Mouse (Mus musculus): ENCODE measurements around the gene Vmac. TPM values are rescaled to one million over a fixed set of nuclear protein-coding genes. Genes with fewer than 3 reads are reported as not detected.

Vmac gene
- polyA plus RNA-seq, 1 experiment from 2014 or later: 15.5 TPM

DNA sequence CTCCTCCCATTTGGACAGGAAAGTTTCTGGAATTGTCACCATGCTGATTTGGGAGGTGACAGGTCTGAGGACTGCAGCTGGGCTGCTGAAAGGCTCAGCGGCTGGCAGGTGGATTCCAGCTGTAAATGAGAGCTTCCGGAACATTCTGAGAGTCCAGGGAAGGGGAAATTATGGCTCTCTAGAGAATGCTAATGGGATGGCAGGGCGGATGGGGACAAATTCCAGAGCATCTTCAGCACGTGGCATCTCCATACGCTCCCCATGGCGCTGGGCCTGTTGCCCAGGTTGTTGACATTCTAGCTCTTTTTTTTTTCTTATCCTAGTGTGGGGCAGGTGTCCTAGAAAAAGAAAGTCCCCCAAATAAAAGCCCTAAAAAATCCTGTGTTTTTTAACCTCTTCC, 11.3 kb upstream of the Vmac start:
- no peak overlapping the region for H3K9ac ChIP-seq
- 51% methylated on average over 6 of the region's 6 CpGs for WGBS
- 0 out of 2 replicates have a peak, but pooled peaks cover 3% of the 10 kb centered on the region for H3K36me3 ChIP-seq (replicated peaks)
- H3K9me3 ChIP-seq: no peaks in the 10 kb centered on the region
- no peaks in the 10 kb centered on the region for H3K27me3 ChIP-seq (replicated peaks)
- H3K27ac ChIP-seq: no peak overlapping the region
- H3K4me2 ChIP-seq: no peak overlapping the region
- no peaks in the 10 kb centered on the region for H3K4me1 ChIP-seq
- H3K4me3 ChIP-seq: no peak overlapping the region
- no peak for ATAC-seq (replicated peaks)

DNA sequence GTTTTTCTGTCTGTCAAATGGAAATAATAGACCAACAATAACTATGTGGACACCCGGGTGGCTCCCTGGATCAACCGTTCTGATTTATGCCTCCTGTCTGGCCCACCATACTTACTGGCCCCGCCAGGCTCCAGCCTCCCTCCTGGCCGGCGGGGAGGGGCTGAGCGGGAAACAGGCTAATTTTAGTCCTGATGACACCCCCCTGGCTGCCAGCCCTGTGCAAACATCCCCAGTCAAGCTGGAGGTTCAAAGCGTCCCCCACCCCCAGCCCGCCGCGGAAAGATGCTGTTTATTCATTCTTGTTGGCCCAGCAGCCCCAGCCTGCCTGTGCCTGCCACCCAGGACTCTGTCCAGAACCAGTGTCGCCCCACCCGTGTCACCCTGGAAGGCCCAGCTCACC, 10.3 kb upstream of the Vmac start:
- no peaks in the 10 kb centered on the region for H3K4me1 ChIP-seq
- no peak overlapping the region for H3K4me2 ChIP-seq
- H3K9me3 ChIP-seq: no peaks in the 10 kb centered on the region
- ATAC-seq (replicated peaks): no peak
- 0 out of 2 replicates have a peak, but pooled peaks cover 10% of the 10 kb centered on the region for H3K36me3 ChIP-seq (replicated peaks)
- H3K27me3 ChIP-seq (replicated peaks): no peaks in the 10 kb centered on the region
- 48% methylated on average over 12 of the region's 12 CpGs for WGBS
- no peak overlapping the region for H3K4me3 ChIP-seq
- H3K27ac ChIP-seq: no peak overlapping the region
- no peak overlapping the region for H3K9ac ChIP-seq

DNA sequence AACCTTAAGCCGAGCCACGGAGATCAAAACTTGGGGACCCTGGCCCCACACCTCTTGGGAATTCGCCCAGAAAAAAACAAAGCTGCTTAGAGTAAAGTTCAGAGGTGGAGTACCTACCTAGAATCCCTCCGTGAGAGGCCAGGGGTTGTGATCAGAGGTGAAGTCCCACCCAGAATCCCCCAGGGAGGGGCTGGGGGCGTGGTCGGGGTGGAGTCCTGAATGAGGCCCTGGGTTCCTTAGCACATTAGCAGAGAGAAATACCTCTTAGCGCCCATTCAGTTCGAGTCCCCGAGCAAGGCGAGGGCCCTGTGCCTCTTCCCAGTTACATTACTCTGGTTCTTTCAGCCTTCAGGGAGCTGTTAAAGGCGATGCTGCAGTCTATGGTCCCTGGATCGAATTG, 9.8 kb upstream of the Vmac start:
- WGBS: 12% methylated on average over 12 of the region's 12 CpGs

DNA sequence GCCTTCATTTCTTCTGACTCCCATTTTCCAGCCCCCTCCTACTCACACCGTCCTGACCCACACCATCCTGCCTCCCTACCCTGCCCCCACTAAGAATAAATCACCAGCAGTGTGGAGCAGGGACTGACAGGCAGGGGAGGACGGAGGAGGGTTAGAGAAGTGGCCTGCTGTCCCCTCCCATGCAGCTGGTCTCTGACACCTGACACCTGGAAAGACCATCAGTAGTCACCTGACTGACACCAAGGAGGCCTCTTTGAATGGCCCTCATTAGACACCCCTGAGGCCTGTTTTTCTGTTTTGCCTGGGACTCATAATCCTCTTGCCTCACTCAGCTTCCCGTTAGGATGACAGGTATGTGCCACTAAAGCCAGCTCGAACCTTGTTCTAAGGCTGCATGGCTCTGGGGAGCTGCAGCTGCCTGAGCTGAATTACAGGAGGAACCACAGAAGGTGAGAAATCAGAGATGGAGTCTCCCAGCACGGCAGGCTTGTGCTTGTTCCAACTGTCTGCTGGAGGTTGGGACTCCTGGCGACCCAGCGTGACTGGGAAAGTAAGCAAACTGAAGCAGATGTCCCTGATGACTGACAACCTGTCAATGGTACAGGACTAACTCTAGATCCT, 9.3 kb upstream of the Vmac start:
- 0 out of 2 replicates have a peak, but pooled peaks have one; percentile 27 for ATAC-seq (replicated peaks)
- WGBS: 12% methylated on average over 7 of the region's 7 CpGs
- Histone ChIP-seq H3K9me3 (no peaks in the 10 kb centered on the region), H3K27ac (no peak overlapping the region), H3K4me2 (no peak overlapping the region), H3K4me1 (no peaks in the 10 kb centered on the region), H3K36me3 (replicated peaks) (peaks cover 20% of the 10 kb centered on the region; the same call in 1 of the 2 replicates), H3K9ac (no peak overlapping the region), H3K27me3 (replicated peaks) (no peaks in the 10 kb centered on the region), H3K4me3 (no peak overlapping the region)

More for the DNA sequence above, 9.8 kb upstream of the Vmac start:
- ATAC-seq (replicated peaks): no peak
- Histone ChIP-seq H3K27me3 (replicated peaks) (no peaks in the 10 kb centered on the region), H3K9me3 (no peaks in the 10 kb centered on the region), H3K4me1 (no peaks in the 10 kb centered on the region), H3K36me3 (replicated peaks) (peaks cover 15% of the 10 kb centered on the region; the same call in 1 of the 2 replicates), H3K4me2 (no peak overlapping the region), H3K4me3 (no peak overlapping the region), H3K27ac (no peak overlapping the region), H3K9ac (no peak overlapping the region)

DNA sequence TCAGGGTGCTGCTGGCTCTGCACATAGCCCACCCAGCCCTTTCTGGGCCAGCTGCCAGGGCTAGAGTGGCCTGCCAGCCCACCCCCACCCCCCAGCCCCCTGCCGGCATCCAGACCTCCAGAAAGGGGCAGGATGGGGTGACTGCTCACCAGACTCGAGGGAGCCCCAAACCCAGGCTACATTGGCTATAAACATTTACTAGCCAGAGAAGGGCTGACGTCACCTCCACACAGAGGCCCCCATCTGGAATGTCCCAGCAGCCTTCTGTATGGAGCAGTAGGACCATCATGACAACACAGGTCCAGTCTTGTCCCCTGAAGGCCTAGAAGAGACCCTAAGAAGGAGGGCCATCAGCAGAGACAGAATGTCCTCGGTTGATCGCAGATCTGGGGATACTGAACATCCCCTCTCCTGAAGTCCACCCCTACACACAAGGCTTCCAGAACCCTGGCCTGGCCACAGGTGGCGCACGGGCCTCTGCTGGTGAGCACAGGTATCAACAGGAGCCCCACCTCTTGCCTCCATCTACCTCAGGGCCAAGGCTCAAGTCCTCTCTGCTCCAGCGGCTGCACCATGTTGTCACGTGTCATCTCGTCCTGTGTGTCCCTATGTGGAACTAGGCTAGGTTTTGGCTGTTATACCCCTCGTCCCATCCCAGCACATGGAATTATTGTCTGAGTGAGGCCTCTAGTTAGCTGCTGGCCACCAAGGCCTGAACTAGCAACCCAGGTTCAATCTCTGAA, 5.8 kb upstream of the Vmac start:
- H3K9ac ChIP-seq: no peak overlapping the region
- 87% methylated on average over 11 of the region's 11 CpGs for WGBS
- H3K4me1 ChIP-seq: peaks cover 14% of the 10 kb centered on the region
- peaks cover 27% of the 10 kb centered on the region; the same call in 1 of the 2 replicates for H3K36me3 ChIP-seq (replicated peaks)
- no peak overlapping the region for H3K27ac ChIP-seq
- no peaks in the 10 kb centered on the region for H3K9me3 ChIP-seq
- H3K27me3 ChIP-seq (replicated peaks): no peaks in the 10 kb centered on the region
- ATAC-seq (replicated peaks): no peak
- H3K4me3 ChIP-seq: no peak overlapping the region
- no peak overlapping the region for H3K4me2 ChIP-seq

DNA sequence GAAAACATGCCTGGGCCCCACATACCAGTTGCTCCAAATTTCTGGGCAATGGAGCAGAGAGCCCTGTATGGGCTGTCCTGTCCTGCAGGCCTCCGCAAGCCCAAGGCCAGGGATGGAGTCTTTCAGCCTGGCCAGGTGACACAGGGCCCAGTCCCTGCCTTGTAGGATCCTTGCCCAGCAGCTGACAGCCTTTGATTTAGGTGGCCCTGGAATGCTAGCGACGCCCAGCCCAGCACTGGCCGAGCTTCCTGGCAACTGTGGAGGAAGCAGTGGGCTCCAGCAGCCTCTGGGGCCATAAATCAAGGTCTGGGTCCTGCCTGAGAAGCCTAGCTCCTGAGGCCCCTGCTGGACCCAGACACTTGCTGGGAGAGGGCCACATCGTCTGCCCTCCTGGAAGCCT, 4.6 kb upstream of the Vmac start:
- 96% methylated on average over 5 of the region's 5 CpGs for WGBS
- no peak overlapping the region for H3K27ac ChIP-seq
- H3K4me1 ChIP-seq: peaks cover 21% of the 10 kb centered on the region
- ATAC-seq (replicated peaks): no peak
- H3K36me3 ChIP-seq (replicated peaks): peaks cover 27% of the 10 kb centered on the region; the same call in 1 of the 2 replicates
- no peak overlapping the region for H3K4me3 ChIP-seq
- H3K9me3 ChIP-seq: no peaks in the 10 kb centered on the region
- H3K4me2 ChIP-seq: no peak overlapping the region
- H3K27me3 ChIP-seq (replicated peaks): no peaks in the 10 kb centered on the region
- H3K9ac ChIP-seq: no peak overlapping the region

DNA sequence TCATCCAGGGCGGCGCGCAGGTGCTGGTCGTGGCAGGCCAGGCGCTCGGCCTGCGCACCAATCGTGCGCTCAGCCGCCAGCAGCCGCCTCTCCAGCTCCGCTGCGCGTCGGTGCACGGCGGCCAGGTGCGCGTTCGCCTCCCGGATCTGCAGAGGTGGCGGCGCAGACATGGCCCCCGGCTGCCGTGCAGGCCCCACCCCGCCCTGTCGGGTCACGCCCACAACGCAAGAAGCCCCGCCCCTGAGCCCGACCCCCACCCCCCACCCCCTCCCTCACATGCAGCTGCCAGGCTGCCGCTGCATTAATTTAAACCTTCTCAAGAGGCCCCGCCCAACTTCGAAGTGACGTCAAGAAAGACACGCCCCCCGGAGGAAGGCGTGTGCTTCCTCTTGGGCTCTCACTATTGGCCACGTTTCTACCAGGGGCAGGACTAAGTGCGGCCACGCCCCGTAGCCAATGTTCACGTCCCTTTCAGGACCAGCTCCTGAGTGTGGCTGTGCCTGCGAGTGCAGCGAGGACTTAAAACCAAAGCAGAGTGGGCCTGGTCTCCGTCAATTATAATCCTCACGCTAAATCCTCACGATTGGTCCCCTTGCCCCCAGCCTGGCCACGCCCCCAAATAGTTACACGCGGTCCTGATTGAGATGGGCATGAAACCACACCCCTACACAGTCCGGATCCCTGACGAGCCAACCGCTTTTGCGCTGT, 1.0 kb downstream of the Vmac start:
- peak overlapping the region; percentile 79 for H3K4me3 ChIP-seq
- WGBS: under 1% methylated on average over 52 of the region's 55 CpGs
- no peaks in the 10 kb centered on the region for H3K9me3 ChIP-seq
- H3K27me3 ChIP-seq (replicated peaks): no peaks in the 10 kb centered on the region
- peak overlapping the region; percentile 84 for H3K4me2 ChIP-seq
- peaks cover 6% of the 10 kb centered on the region; the same call in 1 of the 2 replicates for H3K36me3 ChIP-seq (replicated peaks)
- H3K9ac ChIP-seq: peak overlapping the region; percentile 87
- peak overlapping the region; percentile 91 for H3K27ac ChIP-seq
- H3K4me1 ChIP-seq: peaks cover 33% of the 10 kb centered on the region
- peak; percentile 95 for ATAC-seq (replicated peaks)

DNA sequence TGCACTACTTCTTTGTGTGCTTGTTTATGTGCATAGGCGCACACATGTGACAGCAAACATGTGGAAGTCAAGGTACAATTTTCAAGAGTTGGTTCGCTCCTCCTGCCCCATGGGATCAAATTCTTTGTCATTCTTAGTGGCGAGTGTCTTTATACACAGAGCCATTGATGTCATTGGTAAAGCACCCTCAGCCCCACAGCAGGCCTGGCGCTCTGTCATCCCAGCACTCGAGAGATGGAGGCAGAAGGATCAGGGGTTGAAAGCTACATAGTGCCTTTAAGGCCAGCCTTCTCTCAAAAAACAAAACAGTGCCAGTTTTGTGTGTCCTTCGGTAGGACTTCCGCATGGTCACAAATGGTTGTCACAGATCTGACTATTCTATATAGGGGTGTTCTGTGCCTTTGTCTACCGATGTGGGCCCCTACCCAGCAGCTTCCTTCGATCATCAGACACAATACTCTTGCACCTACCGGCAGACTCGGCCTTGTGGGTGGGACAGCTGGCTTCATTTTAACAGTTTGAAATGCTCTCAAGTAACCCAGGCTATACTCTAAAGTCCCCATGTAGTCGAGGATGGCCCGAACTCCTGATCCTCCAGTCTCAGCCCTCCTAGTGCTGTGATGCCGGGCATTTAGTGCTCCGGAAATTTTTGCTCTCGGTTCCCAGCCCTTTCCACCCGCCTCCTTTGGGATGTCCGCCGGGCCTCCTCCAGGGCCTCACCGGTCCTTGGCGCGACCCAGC, 1.7 kb downstream of the Vmac start:
- WGBS: 26% methylated on average over 22 of the region's 22 CpGs
- H3K9me3 ChIP-seq: no peaks in the 10 kb centered on the region

DNA sequence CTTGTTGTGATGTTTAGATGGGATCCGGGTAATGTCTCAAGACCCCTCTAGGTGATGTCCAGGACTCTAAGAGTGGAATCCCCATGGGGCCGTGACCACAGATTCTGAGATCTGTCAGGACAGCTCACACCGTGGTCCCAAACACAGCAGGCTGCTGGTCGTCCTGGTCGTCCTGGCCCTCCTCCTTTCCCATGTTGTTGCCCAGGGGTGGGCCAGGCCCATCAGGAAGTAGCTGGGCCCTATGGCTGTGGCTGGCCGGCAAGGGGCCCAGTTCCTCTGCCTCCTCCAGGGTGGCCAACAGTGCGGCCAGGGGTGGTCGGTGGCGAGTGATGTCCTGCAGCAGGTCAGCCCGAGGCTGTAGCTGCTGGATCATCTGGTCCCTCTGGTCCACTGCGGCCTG, 2.5 kb downstream of the Vmac start:
- Histone ChIP-seq H3K9ac (peak overlapping the region; percentile 87; the same call in 1 of the 2 replicates), H3K27me3 (replicated peaks) (no peaks in the 10 kb centered on the region), H3K4me3 (peak overlapping the region; percentile 79), H3K4me2 (peak overlapping the region; percentile 84), H3K4me1 (peaks cover 33% of the 10 kb centered on the region), H3K36me3 (replicated peaks) (peaks cover 13% of the 10 kb centered on the region), H3K27ac (0 out of 2 replicates have a peak overlapping the region, but pooled peaks have one; percentile 91), H3K9me3 (no peaks in the 10 kb centered on the region)
- ATAC-seq (replicated peaks): no peak
- 65% methylated on average over 11 of the region's 11 CpGs for WGBS

More for the DNA sequence above, 1.7 kb downstream of the Vmac start:
- peaks cover 33% of the 10 kb centered on the region for H3K4me1 ChIP-seq
- H3K27ac ChIP-seq: peak overlapping the region; percentile 91
- peaks cover 8% of the 10 kb centered on the region; the same call in 1 of the 2 replicates for H3K36me3 ChIP-seq (replicated peaks)
- H3K4me3 ChIP-seq: peak overlapping the region; percentile 79
- ATAC-seq (replicated peaks): peak; percentile 2; the same call in 1 of the 2 replicates
- H3K9ac ChIP-seq: peak overlapping the region; percentile 87
- peak overlapping the region; percentile 84 for H3K4me2 ChIP-seq
- no peaks in the 10 kb centered on the region for H3K27me3 ChIP-seq (replicated peaks)

DNA sequence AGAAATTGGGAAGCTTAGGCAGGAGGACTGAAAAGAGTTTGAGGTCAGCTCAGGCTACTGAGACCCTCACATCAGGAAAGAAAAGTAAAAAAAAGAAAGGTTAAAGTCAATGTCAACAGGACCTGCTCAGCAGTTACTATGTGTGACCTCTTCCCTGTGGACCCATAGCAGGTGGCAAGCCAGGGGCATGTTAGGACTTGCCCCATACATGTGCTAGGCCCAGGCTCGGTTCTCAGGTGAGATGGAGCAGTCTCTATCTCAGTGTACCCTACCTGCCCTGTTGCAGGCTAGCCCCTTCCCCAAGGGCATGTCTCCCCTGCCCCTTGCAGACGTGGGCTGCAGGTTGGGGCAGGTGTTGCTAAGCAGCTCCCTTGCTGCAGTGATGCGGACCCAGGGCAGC, 8.1 kb downstream of the Vmac start:
- no peak overlapping the region for H3K9ac ChIP-seq
- H3K27ac ChIP-seq: no peak overlapping the region
- 85% methylated on average over 3 of the region's 3 CpGs for WGBS
- no peak overlapping the region for H3K4me2 ChIP-seq
- H3K4me1 ChIP-seq: no peaks in the 10 kb centered on the region
- ATAC-seq (replicated peaks): no peak
- H3K36me3 ChIP-seq (replicated peaks): peaks cover 66% of the 10 kb centered on the region
- H3K27me3 ChIP-seq (replicated peaks): no peaks in the 10 kb centered on the region
- no peak overlapping the region for H3K4me3 ChIP-seq
- H3K9me3 ChIP-seq: no peaks in the 10 kb centered on the region

DNA sequence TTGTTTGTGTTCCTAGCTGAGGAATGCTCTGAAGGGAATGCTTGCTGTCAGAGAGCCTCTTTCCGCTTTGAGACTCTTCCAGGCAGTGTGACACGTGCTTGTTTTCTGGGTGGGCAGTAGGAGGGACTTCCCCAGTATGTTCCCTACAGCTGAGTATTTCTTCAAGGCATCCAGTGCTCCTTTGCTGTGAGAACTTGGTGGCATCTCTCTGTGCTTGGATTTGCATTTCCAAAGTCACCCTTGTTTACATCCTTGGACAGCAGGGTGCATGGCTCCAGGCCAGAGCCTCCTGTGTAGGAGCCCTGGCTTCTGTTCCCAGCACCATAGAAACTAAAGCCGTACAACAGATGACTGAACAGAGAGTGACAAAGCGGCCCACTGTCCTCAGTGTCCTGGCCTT, 9.1 kb downstream of the Vmac start:
- ATAC-seq (replicated peaks): no peak
- 70% methylated on average over 4 of the region's 4 CpGs for WGBS
- Histone ChIP-seq H3K27ac (no peak overlapping the region), H3K27me3 (replicated peaks) (no peaks in the 10 kb centered on the region), H3K4me3 (no peak overlapping the region), H3K4me1 (no peaks in the 10 kb centered on the region), H3K36me3 (replicated peaks) (peaks cover 68% of the 10 kb centered on the region), H3K9me3 (no peaks in the 10 kb centered on the region), H3K4me2 (no peak overlapping the region), H3K9ac (no peak overlapping the region)

DNA sequence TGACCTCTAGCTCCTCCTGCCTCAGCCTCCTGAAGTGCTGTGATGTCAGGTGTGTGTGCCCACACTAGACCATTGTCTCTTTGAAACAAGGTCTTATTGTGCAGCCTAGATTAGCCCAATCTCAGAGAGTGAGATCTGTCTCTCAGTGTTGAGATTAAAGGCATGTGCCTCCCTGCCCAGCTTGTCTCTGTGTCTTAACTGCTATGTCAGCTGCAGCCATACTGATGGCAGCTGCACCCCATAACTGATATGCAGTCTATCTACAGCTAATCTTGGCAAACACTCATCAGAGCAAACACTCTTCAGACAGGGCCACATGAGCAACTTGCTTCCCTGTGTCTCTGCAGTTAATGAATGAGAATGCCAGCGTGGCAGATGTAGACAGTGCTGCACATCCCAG, 11.3 kb downstream of the Vmac start:
- no peaks in the 10 kb centered on the region for H3K27me3 ChIP-seq (replicated peaks)
- peaks cover 82% of the 10 kb centered on the region for H3K36me3 ChIP-seq (replicated peaks)
- H3K4me3 ChIP-seq: no peak overlapping the region
- no peak overlapping the region for H3K9ac ChIP-seq
- no peak overlapping the region for H3K4me2 ChIP-seq
- no peaks in the 10 kb centered on the region for H3K9me3 ChIP-seq
- H3K27ac ChIP-seq: no peak overlapping the region
- 94% methylated on average over 1 of the region's 1 CpGs for WGBS
- no peaks in the 10 kb centered on the region for H3K4me1 ChIP-seq
- no peak for ATAC-seq (replicated peaks)

Data from midbrain, embryonic 15.5 days (tissue).